Mouse (Mus musculus) forebrain, postnatal 0 days (tissue): ENCODE results near the gene Gnat1. TPM values are rescaled to one million over a fixed set of nuclear protein-coding genes. Genes with fewer than 3 reads are reported as not detected.
A peak's percentile ranks its signal among the peaks of the same experiment; 100 is the strongest.

Experiments used
- ATAC-seq: fragments of 200-750 bp; cut with Nextera tagmentation; 2 replicates; pipeline ENCODE4 v1.8.0; 2017; ENCODE audit warnings: mild to moderate bottlenecking, moderate library complexity
- DNase-seq: peaks from one replicate; pipeline ENCODE4 v3.0.0-alpha.2; 2015
- H3K27ac ChIP-seq: fragments of 300-500 bp; sonication (generic); 2 replicates; pipeline ENCODE4 v1.5.1; 2014; ENCODE audit warnings: low read depth, mild to moderate bottlenecking, antibody characterized with exemption, low read length, moderate library complexity, mixed read lengths
- H3K27me3 ChIP-seq: fragments of 300-500 bp; sonication (generic); 2 replicates; pipeline ENCODE4 v1.6.1; 2014; ENCODE audit warnings: mild to moderate bottlenecking, low read length, mixed read lengths; ENCODE audit not compliant: insufficient read depth
- H3K36me3 ChIP-seq: fragments of 300-500 bp; sonication (generic); 2 replicates; pipeline ENCODE4 v1.6.1; 2014; ENCODE audit warnings: mild to moderate bottlenecking, moderate library complexity; ENCODE audit not compliant: insufficient read depth
- H3K4me1 ChIP-seq: fragments of 300-500 bp; sonication (generic); 2 replicates; pipeline ENCODE4 v1.6.1; 2014; ENCODE audit warnings: antibody characterized with exemption; ENCODE audit not compliant: insufficient read depth
- H3K4me2 ChIP-seq: fragments of 300-500 bp; sonication (generic); 2 replicates; pipeline ENCODE4 v1.6.1; 2014; ENCODE audit warnings: low read depth, mild to moderate bottlenecking, moderate library complexity
- H3K4me3 ChIP-seq: fragments of 300-500 bp; sonication (generic); 2 replicates; pipeline ENCODE4 v1.5.1; 2014; ENCODE audit warnings: low read depth, low read length, mixed read lengths
- H3K9ac ChIP-seq: fragments of 300-500 bp; sonication (generic); 2 replicates; pipeline ENCODE4 v1.6.1; 2014; ENCODE audit warnings: mild to moderate bottlenecking
- H3K9me3 ChIP-seq: fragments of 300-500 bp; sonication (generic); 2 replicates; pipeline ENCODE4 v1.6.1; 2016; ENCODE audit warnings: low read length
- CTCF ChIP-seq: sonication (generic); IDR thresholded peaks from 2 replicates; pipeline ENCODE4 v1.5.1; 2016; ENCODE audit warnings: antibody characterized with exemption, control low read depth, low read depth
- WGBS: fragments of 180-500 bp; shearing (Covaris S2); extraction: QIAGEN DNeasy Blood & Tissue Kit; methylation state at CpG from one replicate; pipeline ENCODE4 v1.1.7; 2014; 5-methylcytosine and 5-hydroxymethylcytosine counted together
- polyA plus RNA-seq: library from polyadenylated mRNA; unstranded; fragments of >200 nt; fragmentation: Nextera tagmentation; extraction: Ambion mirVana; gene quantifications from 2 replicates; pipeline ENCODE4 v1.2.1, GENCODE M21; 2015
- total RNA-seq: library from RNA; depleted of rRNA; stranded (reverse); fragments of >200 nt; gene quantifications from 2 replicates; pipeline ENCODE4 v1.2.3, GENCODE M21; 2014

Gene Gnat1
- total and polyA plus RNA-seq, 2 experiments from 2014 or later = 0.24 to 1.8 TPM

GRCm38 (mm10) chr9:107640257-107640772 lies 39.2 kb downstream of the Gnat1 start:
- Histone ChIP-seq H3K4me2 (no peak overlapping the region), H3K4me1 (peaks cover 19% of the 10 kb centered on the region), H3K9me3 (no peaks in the 10 kb centered on the region), H3K9ac (no peak overlapping the region), H3K27ac (no peak overlapping the region), H3K27me3 (no peaks in the 10 kb centered on the region), H3K4me3 (no peak overlapping the region), H3K36me3 (no peaks in the 10 kb centered on the region)
- 41% methylated on average over 8 of the region's 8 CpGs for WGBS
- no peak for TF ChIP-seq CTCF
- DNase-seq = no peak
- no peak for ATAC-seq

- no peak overlapping the region for H3K4me2 ChIP-seq
- H3K4me3 ChIP-seq = no peak overlapping the region
- 0 out of 2 replicates have a peak overlapping the region, but pooled peaks have one; percentile 10 for H3K9ac ChIP-seq
- DNase-seq (peak; percentile 63), ATAC-seq (peak; percentile 32)
- H3K27ac ChIP-seq = peak overlapping the region; percentile 59; the same call in 1 of the 2 replicates
- H3K9me3 ChIP-seq = no peaks in the 10 kb centered on the region
- H3K36me3 ChIP-seq = no peaks in the 10 kb centered on the region
- 5% methylated on average over 7 of the region's 7 CpGs for WGBS
- peaks cover 25% of the 10 kb centered on the region for H3K4me1 ChIP-seq
- no peaks in the 10 kb centered on the region for H3K27me3 ChIP-seq
- TF ChIP-seq CTCF = no peak
Observed at GRCm38 (mm10) chr9:107637070-107637469, 42.4 kb downstream of the Gnat1 start.

- H3K4me2 ChIP-seq = peak within 1 kb of the TSS; percentile 98
- peak within 1 kb of the TSS; percentile 61 for H3K9ac ChIP-seq
- no peaks in the 10 kb centered on the region for H3K36me3 ChIP-seq
- TF ChIP-seq CTCF = no peak; the same call in 1 of the 2 replicates
- ATAC-seq = peak; percentile 90
- no peaks in the 10 kb centered on the region for H3K27me3 ChIP-seq
- H3K4me3 ChIP-seq = peak within 1 kb of the TSS; percentile 85
- H3K4me1 ChIP-seq = peaks cover 38% of the 10 kb centered on the region
- peak; percentile 92 for DNase-seq
- 6% methylated on average over 37 of the region's 38 CpGs for WGBS
- H3K27ac ChIP-seq = peak within 1 kb of the TSS; percentile 90
- no peaks in the 10 kb centered on the region for H3K9me3 ChIP-seq
Observed at GRCm38 (mm10) chr9:107635279-107636028, 44.1 kb downstream of the Gnat1 start, which contains the start of gene Gnai2. Gnai2 (minus strand) TSS chr9:107635367.

GRCm38 (mm10) chr9:107634406-107635278 lies 44.9 kb downstream of the Gnat1 start:
- no peak for ATAC-seq
- Histone ChIP-seq H3K27ac (peak overlapping the region; percentile 90), H3K9ac (peak overlapping the region; percentile 61), H3K9me3 (no peaks in the 10 kb centered on the region), H3K4me1 (peaks cover 45% of the 10 kb centered on the region), H3K27me3 (no peaks in the 10 kb centered on the region), H3K4me3 (peak overlapping the region; percentile 85), H3K36me3 (no peaks in the 10 kb centered on the region), H3K4me2 (peak overlapping the region; percentile 98)
- 1% methylated on average over 35 of the region's 35 CpGs for WGBS
- TF ChIP-seq CTCF = no peak; the same call in 1 of the 2 replicates
- no peak for DNase-seq

GRCm38 (mm10) chr9:107633661-107634405 lies 45.7 kb downstream of the Gnat1 start:
- H3K4me1 ChIP-seq = peaks cover 50% of the 10 kb centered on the region
- no peak for TF ChIP-seq CTCF
- H3K4me3 ChIP-seq = peak overlapping the region; percentile 85
- WGBS = 1% methylated on average over 15 of the region's 15 CpGs
- peak; percentile 66 for DNase-seq
- H3K4me2 ChIP-seq = peak overlapping the region; percentile 98
- peak overlapping the region; percentile 90 for H3K27ac ChIP-seq
- no peaks in the 10 kb centered on the region for H3K36me3 ChIP-seq
- no peaks in the 10 kb centered on the region for H3K27me3 ChIP-seq
- H3K9me3 ChIP-seq = no peaks in the 10 kb centered on the region
- peak; percentile 4; the same call in 1 of the 2 replicates for ATAC-seq
- H3K9ac ChIP-seq = peak overlapping the region; percentile 61

GRCm38 (mm10) chr9:107633091-107633660 lies 46.3 kb downstream of the Gnat1 start:
- peak overlapping the region; percentile 90 for H3K27ac ChIP-seq
- H3K9ac ChIP-seq = peak overlapping the region; percentile 61
- H3K36me3 ChIP-seq = no peaks in the 10 kb centered on the region
- H3K4me2 ChIP-seq = peak overlapping the region; percentile 98
- 3% methylated on average over 31 of the region's 33 CpGs for WGBS
- DNase-seq (peak; percentile 82), ATAC-seq (peak; percentile 52)
- peak overlapping the region; percentile 85 for H3K4me3 ChIP-seq
- H3K4me1 ChIP-seq = peaks cover 55% of the 10 kb centered on the region
- H3K27me3 ChIP-seq = no peaks in the 10 kb centered on the region
- no peaks in the 10 kb centered on the region for H3K9me3 ChIP-seq
- TF ChIP-seq CTCF = no peak
